Mouse (Mus musculus) granulocyte monocyte progenitor cell, adult 5-6 weeks (primary cell): ENCODE measurements around the gene Pigc. TPM values are rescaled to one million over a fixed set of nuclear protein-coding genes. Genes with fewer than 3 reads are reported as not detected.

Experiments used
- ATAC-seq: replicated peaks from 2 replicates; pipeline ENCODE4 v1.8.0; 2016; ENCODE audit warnings: mild to moderate bottlenecking, moderate TSS enrichment, inconsistent platforms; ENCODE audit not compliant: poor library complexity, severe bottlenecking
- total RNA-seq, 2 experiments: library from RNA; stranded (forward) in 1 of 2; stranded (reverse) in 1 of 2; fragments of 200-712, 200-1000 nt in 1 of 2; fragments of >200 nt in 1 of 2; fragmentation: Nextera tagmentation in 1 of 2; gene quantifications; 2 replicates each; pipeline ENCODE4 v1.2.3; 2014 to 2017

Pigc gene
- total RNA-seq, 2 experiments from 2014 or later = 17.2 to 23.6 TPM

GRCm38 (mm10) chr1:162004821-162005770 lies 36.1 kb downstream of the Pigc start:
- ATAC-seq = peak; percentile 77

DNA sequence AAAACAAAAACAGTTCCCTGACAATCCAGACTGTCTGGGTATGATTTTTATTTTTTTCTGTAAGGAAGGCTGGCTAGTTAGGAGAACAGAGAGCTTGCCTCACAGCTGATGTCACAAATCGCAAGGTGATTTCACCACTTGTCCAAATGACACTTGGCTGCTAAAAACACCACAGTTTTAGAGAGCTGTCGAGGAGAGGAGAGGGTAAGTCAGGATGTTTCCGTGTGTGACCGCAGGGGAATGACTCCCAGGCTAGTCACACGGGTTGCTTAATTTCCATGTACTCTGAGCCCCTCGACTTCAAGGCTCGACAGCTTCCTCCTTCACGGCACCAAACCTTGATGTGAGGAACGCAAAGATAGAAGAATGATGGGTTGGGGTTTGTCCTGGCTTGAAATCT lies 37.1 kb downstream of the Pigc start:
- ATAC-seq = peak; percentile 85

DNA sequence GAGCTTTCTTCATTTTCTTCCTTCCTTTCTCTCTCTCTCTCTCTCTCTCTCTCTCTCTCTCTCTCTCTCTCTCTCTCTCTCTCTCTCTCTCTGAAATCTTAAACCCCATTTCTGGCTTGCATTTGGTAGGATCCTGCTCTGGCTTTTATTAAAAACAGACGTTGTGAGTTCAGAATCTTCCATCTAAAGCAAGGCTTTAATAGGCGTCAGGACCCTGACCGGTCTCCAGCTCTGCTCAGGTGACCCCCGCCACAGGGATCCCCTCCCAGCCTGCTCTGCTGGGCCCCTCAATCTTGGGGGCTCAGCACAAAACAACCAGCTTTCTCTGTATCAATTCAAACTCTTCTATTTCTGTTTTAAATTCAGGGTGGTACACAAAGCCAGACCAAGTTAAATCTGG lies 39.2 kb downstream of the Pigc start:
- no peak for ATAC-seq

GRCm38 (mm10) chr1:162008631-162009067 lies 39.7 kb downstream of the Pigc start:
- no peak for ATAC-seq

GRCm38 (mm10) chr1:162009086-162009485 lies 40.1 kb downstream of the Pigc start:
- no peak for ATAC-seq

- peak; percentile 80 for ATAC-seq
Measured at GRCm38 (mm10) chr1:162011523-162012245, 42.7 kb downstream of the Pigc start.

- no peak for ATAC-seq
Measured at GRCm38 (mm10) chr1:162013561-162013960, 44.6 kb downstream of the Pigc start.

- no peak for ATAC-seq
Measured at GRCm38 (mm10) chr1:162015247-162015862, 46.4 kb downstream of the Pigc start.

- ATAC-seq = no peak
Measured at GRCm38 (mm10) chr1:162016982-162017381, 48.0 kb downstream of the Pigc start.

GRCm38 (mm10) chr1:162017975-162018600 lies 49.1 kb downstream of the Pigc start:
- ATAC-seq = peak; percentile 4; the same call in 1 of the 2 replicates

DNA sequence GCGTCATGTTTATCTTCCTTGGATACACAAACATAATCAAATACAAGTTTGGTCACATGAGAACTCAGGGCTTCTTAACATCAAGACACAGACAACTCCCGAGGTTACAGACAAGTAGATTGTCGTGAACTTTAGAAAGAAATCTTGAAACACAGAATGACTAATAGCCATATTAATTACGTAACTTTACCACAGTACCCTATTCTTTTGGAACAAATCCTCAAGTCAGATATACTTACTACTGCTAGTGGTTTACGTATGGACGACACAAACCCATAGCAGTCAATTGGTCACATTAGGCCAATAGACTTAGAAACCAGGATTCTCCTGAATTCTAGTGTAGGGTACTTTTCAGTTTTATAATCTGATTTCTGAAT lies 49.6 kb downstream of the Pigc start:
- ATAC-seq = peak; percentile 87

DNA sequence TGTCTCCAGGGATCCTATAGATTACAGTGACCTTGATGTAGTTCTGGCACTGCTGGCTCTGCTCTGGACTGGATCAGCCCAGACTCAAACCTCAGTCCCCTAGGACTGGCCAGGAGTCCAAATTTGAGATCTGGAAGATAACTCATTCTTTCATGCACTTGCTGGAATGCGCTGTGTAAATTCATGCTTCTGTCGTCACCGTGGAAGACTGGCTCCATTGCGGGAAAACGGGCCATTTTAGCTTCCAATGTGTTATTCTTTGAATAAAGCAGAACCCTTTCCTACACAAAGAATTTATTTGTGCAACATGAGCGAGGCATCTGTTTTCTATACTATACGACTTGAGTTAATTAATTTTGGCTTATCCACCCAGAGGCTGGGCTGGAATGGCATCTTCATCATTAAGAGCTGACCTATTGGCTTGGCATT lies 51.3 kb downstream of the Pigc start:
- no peak for ATAC-seq

GRCm38 (mm10) chr1:162020766-162021165 lies 51.8 kb downstream of the Pigc start:
- ATAC-seq = no peak

Other genes with a start within 250 kb of the Pigc start
- not detected in 2 replicates for gene Fasl, start 180.7 kb upstream of the Pigc start, total RNA-seq (2014; fragmentation: Nextera tagmentation)
- gene Fasl, start 180.7 kb upstream of the Pigc start, total RNA-seq (2017) = not detected in 2 replicates
- 25.1 and 30.5 TPM in 2 replicates for gene Suco, start 92.5 kb upstream of the Pigc start, total RNA-seq (2014; fragmentation: Nextera tagmentation)
- gene Suco, start 92.5 kb upstream of the Pigc start, total RNA-seq (2017) = 102 and 110 TPM in 2 replicates
- not detected in 2 replicates for gene 4930558K02Rik, start 10.4 kb downstream of the Pigc start, total RNA-seq (2014; fragmentation: Nextera tagmentation)
- gene 4930558K02Rik, start 10.4 kb downstream of the Pigc start, total RNA-seq (2017) = not detected in 2 replicates